Mouse (Mus musculus) liver, embryonic 14.5 days (tissue): Measurements from ENCODE around the gene Zfp174.

ENCODE experiments used
- CTCF ChIP-seq: IDR thresholded peaks from 2 replicates; pipeline ENCODE4 v1.5.1; 2016; ENCODE audit warnings: antibody characterized with exemption, low read depth, control low read depth
- EP300 ChIP-seq: IDR thresholded peaks from 2 replicates; pipeline ENCODE4 v1.6.1; 2016; ENCODE audit warnings: antibody characterized with exemption, low read depth

GRCm38 (mm10) chr16:3859254-3859653 is 12.2 kb downstream of the Zfp174 start:
- no peak for TF ChIP-seq CTCF
- no peak for TF ChIP-seq EP300
